Mouse (Mus musculus): Measurements from ENCODE around the gene Oas1a. TPM values are rescaled to one million over a fixed set of nuclear protein-coding genes. Genes with fewer than 3 reads are reported as not detected.
"Not testable (repeated sequence)": the region's sequence is repeated elsewhere in the genome, so short reads cannot be mapped to it uniquely, and the experiment has no call there.

Gene Oas1a
- 24.4 and 25.5 TPM in 2 replicates for total RNA-seq (2015)
- 24.2 and 29.8 TPM in 2 replicates for total RNA-seq (2017)

DNA sequence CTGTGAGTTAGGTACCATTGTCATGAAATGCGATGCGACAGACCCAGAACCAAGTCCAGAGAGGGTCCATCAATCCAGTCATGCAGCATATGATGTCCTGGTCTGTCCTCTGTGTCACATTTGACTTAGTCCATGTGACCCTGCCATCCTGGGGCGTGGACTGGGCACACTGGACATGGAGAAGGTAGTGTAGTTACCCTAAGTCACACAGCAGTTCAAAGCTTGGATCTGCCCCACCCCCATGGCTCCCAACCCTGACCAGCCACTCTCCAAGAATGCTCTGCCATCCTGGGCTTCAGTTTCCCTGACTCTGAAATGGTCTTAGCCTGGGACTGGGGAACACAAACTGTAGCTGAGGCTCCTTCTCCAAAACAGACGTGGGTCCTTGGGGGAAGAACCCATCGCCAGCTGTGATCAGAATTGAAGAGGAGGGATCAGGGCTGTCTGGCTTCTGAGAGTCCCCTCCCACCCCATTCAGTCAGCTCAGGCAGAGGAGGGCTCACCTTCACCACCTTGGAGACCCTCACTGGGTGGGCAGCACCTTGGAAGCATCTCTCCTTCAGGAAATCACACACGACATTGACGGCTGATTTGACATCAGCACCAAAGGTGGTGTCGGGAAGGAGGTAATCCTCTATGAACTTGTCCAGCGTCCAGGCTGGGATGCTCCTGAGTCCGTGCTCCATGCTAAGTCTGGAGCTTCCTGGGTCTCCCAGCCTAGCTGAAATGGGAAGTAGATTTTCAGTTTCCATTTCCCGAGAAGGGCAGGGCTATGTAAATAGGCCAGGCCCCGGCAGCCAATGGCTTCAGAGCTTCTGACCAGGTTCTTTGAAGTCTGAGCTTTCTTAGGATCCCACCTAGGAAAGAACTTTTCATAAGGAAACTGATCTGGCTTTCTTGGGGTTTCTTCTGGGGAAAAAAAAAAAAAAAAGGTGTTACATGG is at the start of gene Oas1a:
Gene Oas1a (minus strand): TSS at position 731 of the 943 bp plus-strand sequence.
- ATAC-seq (ENCODE audit: poor library complexity, severe bottlenecking), result peak; percentile 87

DNA sequence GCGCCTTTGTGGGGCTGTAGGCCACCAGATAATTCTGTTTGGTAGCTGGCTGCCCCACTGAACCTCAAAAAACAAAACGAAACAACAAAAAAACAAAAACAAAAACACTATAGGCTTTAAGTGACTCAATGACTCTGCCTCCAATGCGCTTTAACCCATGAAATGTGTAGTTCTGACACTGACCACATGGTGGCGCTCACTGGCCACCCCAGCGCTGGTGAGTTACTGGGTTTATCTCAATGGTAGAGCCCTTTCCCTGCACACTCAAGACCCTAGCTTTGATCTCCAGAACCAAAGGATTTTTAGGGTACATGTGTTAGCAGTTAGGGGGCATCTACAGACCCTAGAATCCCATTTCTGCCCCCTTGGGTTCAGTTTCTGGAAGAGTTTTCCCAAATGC is 46.7 kb upstream of the Oas1a start:
- ATAC-seq (ENCODE audit: poor library complexity, severe bottlenecking), result peak; percentile 70

DNA sequence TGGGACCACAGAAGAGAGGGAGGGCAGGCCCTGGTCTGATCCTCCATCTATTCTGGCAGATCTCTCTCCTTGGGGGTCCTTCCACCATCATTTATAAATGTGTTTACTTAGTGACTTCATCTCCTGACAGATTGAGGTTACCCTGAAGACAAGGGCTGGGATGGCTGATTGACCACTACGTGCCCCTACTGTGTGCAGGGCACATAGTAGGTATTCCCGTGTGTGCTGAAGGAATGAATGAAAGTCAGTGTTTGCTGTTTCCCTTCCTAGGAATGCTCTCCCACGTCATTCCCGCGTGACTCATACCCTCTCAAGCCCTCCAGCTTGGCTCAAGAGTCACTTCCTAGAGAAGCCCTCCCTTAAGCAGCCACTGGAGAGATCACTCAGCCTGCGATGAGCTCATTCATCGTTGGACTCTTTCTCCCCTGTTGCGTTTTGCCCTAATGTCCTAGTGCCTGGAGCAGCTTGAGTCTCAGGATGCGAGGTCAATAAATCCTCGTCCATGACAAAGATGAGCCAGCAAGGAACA is 45.0 kb upstream of the Oas1a start:
- no peak for ATAC-seq (ENCODE audit: poor library complexity, severe bottlenecking)

DNA sequence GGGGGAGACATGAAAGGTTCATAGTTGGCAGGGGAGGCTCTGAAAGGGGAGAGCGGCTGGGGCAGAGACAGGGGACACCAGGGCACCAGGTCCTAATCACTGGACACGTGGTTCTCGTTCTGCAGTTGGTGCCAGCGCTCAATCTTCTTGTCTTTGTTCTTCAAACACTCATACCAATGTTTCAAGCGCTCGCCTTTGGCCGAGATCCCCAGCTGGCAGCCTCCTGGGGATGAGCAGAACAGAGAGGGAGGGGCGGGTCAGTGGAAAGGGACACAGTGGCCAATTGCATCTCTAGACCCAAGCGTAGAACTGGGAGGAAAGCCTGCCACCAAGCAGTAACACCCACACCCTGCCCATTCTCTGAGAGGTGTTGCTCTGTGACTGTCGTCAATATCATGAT is 34.8 kb upstream of the Oas1a start:
- no peak for ATAC-seq (ENCODE audit: poor library complexity, severe bottlenecking)

DNA sequence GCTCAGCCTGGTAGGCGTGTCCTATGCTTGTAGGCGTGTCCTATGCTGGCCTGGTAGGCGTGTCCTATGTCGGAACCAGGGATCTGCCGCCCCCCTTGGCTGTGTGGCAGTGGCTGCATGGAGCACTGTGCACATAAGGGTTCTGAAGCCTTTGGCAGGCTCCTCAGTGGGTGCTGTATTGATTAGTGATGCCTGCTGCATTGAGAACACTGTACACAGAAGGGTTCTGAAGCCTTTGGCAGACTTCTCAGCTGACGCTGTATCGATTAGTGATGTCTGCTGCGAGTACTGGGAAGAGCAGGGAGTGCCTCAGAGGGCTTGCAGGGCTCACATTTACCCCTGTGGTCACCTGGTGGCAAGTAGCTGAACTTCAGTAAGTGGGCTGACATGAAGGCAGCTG is 31.3 kb upstream of the Oas1a start:
- ATAC-seq (ENCODE audit: poor library complexity, severe bottlenecking), result no peak

DNA sequence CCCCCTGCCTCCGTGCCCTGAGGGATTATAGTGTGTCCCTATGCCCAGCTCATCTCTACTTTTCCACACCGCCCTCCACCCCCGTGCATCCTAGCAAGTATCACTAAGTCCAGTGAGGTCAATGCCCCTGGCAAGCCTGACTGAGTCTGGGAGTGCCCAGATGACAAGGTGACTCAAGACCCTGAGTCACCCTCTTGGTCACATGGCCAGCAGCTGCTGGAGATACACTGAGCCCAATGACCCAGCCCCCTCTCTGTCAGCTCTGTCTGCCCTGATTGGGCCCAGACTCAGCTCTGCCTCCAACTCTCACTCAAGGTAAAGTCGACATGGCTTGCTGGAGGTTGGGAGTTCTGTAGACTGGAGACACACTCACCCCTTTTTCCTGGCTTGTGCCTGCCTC is 30.5 kb upstream of the Oas1a start:
- no peak for ATAC-seq (ENCODE audit: poor library complexity, severe bottlenecking)

DNA sequence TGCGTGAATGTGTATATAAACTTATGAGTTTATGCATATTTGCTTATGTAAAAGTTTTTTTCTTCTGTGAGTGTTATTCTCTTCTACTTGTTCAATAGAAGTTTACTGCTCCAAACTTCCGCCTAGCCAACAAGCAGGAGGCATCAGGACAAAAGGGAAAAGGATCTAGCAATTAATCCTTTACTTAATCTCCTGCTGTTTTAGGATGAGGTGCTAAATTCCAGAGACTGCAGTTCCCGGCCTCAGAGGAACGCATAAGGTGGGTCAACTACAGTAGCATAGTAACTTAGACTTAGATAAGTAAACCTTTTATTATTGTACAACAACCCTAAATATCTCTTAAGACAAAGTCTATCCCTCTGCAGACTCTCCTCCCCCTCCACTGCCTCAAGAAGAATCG is 26.6 kb upstream of the Oas1a start:
- ATAC-seq (ENCODE audit: poor library complexity, severe bottlenecking), result no peak

DNA sequence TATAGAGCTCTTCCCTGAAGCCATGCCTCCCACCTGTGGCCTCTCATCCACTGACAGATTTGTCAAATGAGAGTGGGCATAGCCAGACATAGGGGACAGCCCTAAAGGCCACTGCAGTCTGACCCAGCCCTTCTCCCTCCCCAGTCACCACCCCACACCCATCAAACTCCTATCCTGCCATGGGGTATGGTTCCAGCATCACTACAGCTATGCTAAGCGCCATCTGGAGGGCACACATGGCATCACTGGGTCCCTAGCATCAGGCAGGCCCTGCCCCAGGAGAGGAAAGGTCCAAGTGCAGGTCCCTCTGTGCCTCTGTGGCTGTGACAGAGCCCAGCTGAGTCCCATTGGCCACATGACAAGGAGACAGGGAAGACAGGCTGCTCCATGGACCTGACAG is 19.7 kb upstream of the Oas1a start:
- no peak for ATAC-seq (ENCODE audit: poor library complexity, severe bottlenecking)

DNA sequence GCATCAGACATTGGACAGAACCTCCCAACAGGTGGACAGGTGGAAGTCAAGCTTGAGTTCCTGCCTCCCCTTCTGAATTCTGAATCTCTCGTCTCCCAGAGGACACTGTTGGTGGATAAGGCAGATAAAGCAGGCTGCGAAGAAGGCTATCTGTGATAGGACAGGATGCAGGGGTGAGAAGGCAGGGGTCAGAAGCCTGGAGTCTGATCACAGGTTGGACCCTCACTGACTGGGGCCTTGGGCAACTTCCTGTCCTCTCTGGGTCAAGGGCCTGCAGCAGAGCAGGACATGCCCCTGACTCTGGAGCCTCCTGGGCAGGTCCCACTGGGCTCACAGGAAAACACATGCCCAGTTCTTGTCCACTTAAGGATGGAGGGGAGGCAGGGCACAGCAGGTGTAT is 19.0 kb upstream of the Oas1a start:
- ATAC-seq (ENCODE audit: poor library complexity, severe bottlenecking), result not testable (repeated sequence)

DNA sequence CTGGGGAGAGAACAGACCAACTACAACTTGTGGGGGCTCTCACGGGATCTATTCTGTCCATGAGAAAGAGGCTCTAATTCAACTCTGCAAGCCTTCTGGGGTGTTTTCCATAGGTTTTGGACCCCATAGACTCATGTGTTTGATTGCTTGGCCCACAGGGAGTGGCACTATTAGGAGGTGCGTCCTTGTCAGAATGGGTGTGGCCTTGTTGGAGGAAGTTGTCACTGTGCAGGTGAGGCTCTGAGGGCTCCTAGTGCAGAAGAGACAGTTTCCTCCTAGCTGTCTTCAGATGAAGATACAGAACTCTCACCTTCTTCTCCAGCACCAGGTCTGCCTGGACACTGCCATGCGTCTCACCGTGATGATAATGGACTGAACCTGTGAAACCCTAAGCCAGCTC is 17.2 kb upstream of the Oas1a start:
- not testable (repeated sequence) for ATAC-seq (ENCODE audit: poor library complexity, severe bottlenecking)

DNA sequence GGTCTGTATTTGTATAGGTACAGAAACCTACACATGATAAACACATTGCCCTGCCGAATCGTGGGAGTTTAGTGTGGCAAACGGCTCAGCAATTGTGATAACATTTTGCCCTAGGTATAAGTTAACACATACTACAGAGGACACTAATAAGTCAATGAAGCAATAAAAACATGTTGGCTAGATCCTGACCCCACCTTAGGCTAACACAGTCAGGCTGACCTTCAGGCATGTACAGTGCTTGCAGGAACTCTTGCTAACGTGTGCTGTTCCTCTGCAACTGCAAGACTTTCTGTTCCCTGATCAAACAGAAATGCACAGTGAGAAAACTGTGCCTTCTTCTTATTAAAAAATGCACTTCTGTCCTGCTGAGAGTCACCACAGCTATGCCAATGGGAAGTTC is 16.6 kb upstream of the Oas1a start:
- ATAC-seq (ENCODE audit: poor library complexity, severe bottlenecking), result no peak

DNA sequence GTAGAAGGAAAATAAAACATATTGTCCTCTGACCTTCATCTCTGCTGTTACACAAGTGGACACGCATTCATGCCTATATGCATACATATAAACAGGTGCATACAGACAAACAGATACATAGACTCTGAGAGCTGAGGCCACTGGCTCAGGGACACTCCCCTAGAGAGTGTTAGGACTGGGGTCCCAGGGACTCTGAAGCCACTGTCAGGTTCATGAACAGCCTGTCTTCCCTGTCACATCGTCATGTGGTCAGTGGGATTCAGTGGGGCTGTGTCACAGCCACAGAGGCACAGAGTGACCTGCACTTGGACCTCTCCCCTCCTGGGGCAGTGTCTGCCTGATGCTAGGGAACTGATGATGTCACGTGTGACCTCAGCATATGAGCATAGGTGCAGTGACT is 13.0 kb upstream of the Oas1a start:
- no peak for ATAC-seq (ENCODE audit: poor library complexity, severe bottlenecking)

DNA sequence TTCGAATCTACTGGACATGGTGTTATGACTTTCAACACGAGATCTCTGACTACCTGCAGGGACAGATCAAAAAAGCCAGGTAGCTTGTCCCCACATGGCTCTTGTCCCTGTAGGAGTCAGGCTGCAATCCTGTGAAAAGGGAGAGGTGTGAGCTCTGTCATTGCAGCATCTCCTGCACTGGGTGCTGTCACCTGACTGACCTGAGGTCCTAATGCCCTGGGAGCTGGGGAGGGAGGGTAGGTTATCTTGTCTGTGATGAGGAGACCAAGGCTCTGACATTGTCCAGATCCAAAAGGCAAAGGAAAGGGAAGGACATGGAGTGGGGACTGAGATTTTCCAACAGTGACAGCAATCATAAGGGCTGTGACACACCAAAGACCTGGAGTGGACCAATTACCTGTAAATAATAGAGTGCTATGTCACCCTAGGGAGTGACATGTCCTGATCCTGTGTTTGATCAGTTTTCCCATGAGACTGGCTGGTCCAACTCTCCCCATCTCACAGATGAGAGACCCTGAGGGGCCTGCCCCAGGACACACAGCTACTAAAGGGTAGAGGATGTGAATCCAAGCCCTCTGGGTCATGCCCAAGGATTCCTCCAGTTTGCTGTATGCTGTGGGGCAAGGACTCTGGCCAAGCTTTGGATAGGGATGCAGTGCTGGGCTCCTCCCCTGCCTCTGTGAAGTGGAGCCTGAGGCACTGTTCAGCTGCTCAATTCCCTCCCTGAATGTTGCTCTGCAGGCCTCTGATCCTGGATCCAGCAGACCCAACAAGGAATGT is 12.0 kb upstream of the Oas1a start:
- not testable (repeated sequence) for ATAC-seq (ENCODE audit: poor library complexity, severe bottlenecking)

DNA sequence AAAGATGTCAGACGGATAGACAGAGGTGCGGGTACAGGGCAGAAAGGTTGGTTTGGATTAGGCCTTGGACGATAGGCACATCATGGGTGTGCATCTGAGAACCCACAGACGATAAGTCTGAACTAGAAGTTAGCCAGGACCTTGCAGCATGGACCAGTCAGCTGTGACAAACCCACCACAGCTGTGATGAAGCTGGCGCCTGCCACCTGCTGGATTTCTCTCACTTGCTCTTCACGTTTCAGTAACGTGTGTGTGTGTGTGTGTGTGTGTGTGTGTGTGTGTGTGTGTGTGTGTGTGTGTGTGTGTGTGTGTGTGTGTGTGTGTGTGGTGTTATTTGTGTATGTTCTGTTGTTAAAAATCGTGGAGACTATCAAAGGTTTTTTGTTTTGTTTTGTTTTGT is 6.9 kb upstream of the Oas1a start, which contains the start of gene Oas1d:
Gene Oas1d (plus strand): TSS at position 333 of the 400 bp plus-strand sequence.
- ATAC-seq (ENCODE audit: poor library complexity, severe bottlenecking), result not testable (repeated sequence)

DNA sequence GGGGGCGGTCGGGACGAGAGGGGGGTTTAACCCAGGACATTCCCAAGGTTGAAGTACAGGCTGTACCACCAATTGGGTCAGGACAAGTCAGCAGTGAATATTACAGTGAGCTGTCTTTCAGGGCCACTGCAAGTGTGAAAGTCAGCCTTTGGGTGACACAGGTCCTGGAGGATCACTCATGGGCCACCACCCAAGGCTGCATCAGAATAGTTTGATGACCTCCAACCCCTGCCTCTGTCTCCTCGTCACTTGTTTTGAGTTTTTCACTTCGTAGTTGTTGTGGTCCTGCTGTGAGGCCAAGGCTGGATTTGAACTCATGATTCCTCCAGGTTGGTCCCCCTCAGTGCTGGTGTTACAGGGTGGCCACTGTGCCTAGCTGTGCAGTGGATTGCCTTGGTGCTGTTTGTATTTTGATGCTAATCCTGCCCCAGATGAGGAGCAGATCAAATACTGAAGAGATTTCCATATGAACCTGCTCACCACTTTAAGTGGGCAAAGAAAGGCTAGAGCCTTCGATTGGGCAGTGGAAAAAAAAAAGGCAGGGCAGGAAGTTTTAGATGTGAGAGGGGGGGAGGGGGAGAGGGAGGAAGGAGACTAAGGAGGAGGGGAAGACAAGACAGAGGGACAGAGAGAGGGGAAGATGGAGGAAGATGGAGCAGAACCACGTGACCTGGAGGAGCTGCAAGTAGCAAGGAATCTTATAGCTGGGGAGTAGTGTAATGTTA is 1.0 kb upstream of the Oas1a start:
- no peak for ATAC-seq (ENCODE audit: poor library complexity, severe bottlenecking)

DNA sequence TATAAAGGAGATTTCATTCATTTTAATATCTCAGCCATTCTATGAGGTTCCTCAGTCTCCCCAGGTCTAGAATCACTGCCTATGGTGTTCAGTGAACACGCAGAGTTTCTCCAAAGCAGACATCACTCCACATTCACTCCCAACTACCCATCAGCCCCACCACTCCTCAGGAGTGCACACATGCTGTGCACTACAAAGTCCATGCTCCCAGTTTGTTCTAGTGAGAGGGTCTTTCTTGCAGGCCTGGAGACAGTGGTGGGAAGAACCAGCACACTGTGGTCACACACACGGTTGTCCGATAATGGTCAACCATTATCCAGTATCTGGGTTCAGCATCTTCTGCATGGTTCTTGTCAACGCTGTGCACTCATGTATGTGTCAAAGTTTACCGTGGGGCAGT is 5.3 kb downstream of the Oas1a start:
- no peak for ATAC-seq (ENCODE audit: poor library complexity, severe bottlenecking)

DNA sequence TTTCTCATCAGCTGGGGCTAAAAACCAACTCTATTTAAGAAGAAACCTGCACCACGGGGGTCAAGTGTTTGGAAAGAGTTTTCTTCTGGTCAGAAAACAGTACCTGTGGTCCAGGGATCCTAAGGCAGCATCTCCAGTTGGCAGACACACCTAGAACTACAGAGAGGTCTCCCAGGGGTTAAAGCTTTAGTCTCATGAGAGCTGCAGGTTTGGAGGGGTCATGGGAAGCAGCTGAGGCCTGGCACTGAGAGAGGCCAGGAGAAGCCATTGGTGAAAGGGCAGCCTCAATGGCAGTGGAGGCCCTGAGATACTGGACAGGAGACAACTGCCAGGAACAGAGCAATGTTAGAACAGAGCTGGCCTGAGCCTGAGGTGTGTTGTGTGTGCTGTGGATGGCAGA is 6.7 kb downstream of the Oas1a start:
- ATAC-seq (ENCODE audit: poor library complexity, severe bottlenecking), result no peak

DNA sequence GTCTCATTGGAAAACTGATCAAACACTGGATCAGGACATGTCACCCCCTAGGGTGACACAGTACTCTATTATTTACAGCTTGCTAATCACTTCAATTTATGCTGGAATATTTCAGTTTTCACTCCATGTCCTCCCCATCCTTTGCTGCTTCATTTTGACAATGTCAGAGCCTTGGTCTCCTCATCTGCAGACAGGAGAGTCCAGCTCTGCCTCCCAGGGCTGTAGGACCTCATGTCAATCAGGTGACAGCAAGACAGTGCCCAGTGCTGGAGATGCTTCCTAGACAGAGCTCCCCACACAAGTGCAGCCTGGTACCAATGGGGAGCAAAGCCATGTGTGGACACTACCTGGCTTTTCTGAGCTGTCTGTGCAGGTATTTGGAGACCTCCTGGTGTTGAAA is 8.6 kb downstream of the Oas1a start:
- ATAC-seq (ENCODE audit: poor library complexity, severe bottlenecking), result no peak

DNA sequence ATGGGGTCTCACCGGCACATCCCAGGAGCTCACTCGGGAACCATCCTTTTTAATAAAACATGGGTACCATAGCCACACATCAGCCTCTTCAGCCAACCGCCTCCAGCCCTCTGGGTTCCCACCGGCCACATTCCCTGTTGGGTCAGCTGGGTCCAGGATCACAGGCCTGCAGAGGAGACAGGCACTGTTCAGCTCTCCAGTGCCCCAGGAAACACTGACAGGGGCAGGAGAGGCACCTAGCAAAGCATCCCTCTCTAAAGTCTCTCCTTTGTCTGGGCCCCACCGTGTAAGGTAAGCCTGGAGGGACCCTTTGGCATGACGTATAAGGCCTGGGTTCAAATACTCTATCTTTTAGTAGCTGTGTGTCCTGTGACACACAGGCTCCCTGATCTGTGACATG is 9.0 kb downstream of the Oas1a start:
- ATAC-seq (ENCODE audit: poor library complexity, severe bottlenecking), result no peak

DNA sequence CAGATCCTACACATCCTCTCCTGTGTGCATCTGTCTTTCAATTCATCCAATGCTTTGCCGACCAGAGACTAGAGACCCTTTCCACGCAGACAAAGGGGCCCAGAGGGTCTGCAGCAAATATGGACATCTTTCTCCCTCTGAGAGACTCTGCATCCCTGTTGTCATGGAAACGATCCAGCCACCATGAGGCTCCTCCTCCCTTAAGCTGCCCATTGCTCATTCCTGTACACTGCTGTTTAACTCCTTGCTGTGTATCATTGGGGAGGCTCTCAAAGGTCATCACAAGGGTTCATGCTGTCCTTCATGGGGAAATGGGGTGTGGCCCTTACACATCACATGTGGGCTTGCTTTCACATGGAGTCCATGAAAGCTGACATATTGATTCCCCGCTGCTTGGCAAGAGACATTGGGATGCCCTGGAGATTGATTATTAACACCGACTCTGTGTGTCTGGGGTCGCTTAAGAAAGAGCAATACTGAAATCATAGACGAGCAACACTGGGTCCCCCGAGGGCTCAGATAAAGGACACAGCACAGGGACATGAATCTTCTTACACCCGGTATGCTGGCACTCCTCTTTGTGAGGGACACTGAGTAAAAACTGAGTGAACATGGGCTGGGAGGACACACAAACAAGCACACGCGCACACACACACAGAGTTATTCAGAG is 12.0 kb downstream of the Oas1a start:
- no peak for ATAC-seq (ENCODE audit: poor library complexity, severe bottlenecking)
